Mouse (Mus musculus): ENCODE results near the gene Xpo5.

- TF ChIP-seq GATA1 (IDR thresholded peaks at IDR 0.05; ENCODE audit: borderline replicate concordance, low read length), result no peak
- no peak for TF ChIP-seq FLI1 (IDR thresholded peaks at IDR 0.05; ENCODE audit: low read length)
These were observed 38.9 kb downstream of the Xpo5 start for GRCm38 (mm10) chr17:46241471-46241870.

Data from megakaryocyte, embryonic 14.5 days (primary cell).